Mouse (Mus musculus) spleen, embryonic (tissue): ENCODE measurements around the gene Otogl.

Source experiments
- CTCF ChIA-PET: fragments of 350-600 bp; sonication (Branson Sonifier 250); formaldehyde crosslinking; loops from one replicate; lab custom pipeline; 2022; lab: Charles Lee

The Otogl gene

DNA sequence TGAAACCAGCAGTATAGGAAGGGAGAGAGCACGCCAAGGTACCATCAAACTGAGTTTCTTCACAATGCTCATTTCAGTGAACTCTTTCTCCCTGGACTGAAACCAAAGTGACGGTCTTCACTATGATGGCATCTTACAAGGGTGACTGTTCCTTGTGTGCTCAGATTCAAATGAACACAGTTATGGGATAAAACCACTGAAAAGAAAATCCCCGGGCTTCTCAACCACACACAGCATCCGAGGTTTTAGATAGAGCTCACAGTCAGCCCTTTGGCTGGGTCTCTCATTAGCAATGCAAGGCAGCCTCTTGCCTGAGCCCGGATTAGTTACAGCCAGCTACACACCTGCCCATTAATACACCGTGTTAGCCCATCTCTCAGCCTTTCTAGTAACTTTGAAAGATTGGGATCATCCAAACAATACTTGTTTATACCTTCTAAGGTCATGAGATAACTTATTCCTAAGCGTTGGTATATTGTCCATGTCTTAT is at the start of gene Otogl:
Otogl (minus strand) TSS at position 51 of the 490 bp plus-strand sequence.
- CTCF ChIA-PET, result no interaction called here

DNA sequence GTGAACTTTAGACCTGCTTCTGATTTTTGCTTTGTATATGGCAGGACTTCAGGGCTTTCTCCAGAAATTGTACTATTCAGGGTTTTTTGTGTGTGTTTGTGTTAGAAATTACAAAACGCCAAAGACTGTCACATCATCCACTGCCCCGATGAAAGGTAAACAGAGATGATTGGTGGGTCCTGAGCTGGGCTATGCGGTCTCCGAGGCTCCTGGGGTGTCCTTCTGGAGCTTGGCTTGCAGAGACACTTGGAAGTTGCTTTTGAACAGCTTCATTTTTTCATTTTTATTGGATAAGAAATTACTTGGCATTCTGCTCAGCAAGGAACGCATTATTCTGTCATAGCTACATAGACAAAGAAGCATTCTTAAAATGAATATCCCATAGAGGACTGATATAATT is 44.7 kb upstream of the Otogl start:
- CTCF ChIA-PET, result no interaction called here

DNA sequence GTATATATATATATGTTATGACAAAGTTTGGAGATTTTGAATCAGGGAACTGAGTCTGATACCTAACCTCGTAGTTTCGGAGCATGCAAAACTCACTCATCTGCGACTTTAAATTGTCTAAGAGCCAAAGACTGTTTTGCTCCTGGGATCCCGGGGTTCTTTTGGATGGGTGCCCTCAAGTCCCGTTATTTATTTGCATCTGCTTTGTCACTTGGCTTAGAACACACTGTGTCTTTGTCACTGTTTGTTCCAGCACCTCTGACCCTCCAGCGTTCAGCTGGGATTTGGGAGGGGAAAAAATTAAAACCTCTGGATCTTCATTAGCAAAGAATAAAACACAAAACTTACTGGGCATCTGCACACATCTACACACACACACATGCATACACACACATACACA is 42.5 kb upstream of the Otogl start:
- CTCF ChIA-PET, result no interaction called here

DNA sequence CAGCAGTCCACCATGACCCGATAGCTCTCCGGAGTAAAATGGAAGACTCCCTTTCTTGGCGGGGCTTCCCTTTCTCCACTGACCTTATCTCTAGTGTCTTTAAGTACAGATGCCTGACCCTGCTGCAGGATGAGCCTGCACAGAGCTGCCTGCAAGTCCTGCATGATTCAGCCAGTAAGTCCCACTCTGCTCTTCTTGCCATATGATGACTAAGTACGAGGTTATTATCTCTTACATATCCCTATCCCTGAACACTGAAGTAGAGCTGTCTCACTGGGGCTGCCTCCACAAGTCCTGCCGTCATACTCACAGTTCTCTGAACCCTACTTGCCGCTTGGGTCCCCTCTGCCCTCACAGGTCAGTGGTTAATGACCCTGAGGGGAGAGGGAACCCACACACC is 39.7 kb upstream of the Otogl start:
- CTCF ChIA-PET, result no interaction called here

- CTCF ChIA-PET, result no interaction called here
Measured at GRCm38 (mm10) chr10:107949945-107950344, 38.0 kb upstream of the Otogl start.

DNA sequence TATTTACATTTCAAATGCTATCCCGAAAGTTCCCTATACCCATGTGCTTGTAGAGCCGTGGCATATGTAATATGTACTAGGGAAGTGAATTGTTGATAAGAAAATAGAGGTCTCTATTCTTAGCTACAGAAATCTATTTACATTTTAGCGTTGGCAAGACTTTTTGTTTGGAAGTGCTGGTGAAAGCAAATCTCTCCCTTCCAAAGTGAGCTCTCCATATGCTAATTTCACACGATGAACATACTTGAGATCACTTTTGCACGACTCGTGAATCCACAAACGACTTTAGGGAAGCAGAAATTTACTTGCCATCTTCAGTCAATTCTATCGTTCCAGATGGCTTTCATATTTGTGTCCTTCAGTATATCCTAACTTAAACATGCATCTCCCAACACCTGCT is 36.7 kb upstream of the Otogl start:
- CTCF ChIA-PET, result no interaction called here

DNA sequence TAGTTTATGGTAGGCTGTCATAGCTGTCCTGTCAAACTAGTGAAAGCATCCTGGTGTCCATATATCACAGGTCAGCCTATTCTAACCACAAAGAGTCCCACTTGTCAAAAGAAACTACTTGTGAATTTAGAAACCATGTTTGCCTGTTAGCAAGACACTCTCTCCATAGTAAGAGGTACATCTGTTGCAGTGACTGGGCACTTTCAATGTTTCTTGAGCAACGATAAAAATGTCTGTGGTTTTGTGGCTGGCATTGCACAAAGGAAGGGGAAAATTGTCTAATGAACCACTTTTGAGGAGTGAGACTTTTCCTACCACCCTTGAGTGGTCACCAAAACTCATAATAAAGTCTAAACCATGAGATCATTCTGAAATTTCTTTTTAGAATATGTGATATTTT is 36.1 kb upstream of the Otogl start:
- CTCF ChIA-PET, result no interaction called here

- CTCF ChIA-PET, result no interaction called here
Measured at GRCm38 (mm10) chr10:107946348-107946747, 34.4 kb upstream of the Otogl start.

GRCm38 (mm10) chr10:107943859-107944258 is 31.9 kb upstream of the Otogl start:
- CTCF ChIA-PET, result no interaction called here

GRCm38 (mm10) chr10:107941188-107941900 is 29.4 kb upstream of the Otogl start:
- CTCF ChIA-PET, result no interaction called here

GRCm38 (mm10) chr10:107940302-107940701 is 28.4 kb upstream of the Otogl start:
- CTCF ChIA-PET, result no interaction called here

DNA sequence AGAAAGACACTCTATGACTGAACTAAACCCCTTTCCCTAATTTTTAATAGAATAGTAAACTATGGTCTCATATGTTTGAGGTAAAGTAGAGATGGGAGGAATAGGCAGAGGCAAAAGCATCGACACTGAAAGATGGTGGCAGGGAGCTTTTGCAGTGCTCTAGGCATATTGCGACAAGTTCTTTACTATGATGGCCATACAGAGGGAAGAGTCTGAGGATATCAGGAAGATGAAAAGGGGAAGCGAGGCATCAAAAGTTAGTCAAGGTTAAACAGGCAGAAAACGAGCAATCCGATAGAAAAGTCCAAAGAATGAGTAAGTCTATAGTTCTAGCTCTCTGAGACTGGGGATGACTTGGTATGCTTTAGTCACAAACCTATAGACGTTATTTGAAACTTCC is 27.9 kb upstream of the Otogl start:
- CTCF ChIA-PET, result no interaction called here

- CTCF ChIA-PET, result no interaction called here
Measured at GRCm38 (mm10) chr10:107934055-107934454, 22.1 kb upstream of the Otogl start.

DNA sequence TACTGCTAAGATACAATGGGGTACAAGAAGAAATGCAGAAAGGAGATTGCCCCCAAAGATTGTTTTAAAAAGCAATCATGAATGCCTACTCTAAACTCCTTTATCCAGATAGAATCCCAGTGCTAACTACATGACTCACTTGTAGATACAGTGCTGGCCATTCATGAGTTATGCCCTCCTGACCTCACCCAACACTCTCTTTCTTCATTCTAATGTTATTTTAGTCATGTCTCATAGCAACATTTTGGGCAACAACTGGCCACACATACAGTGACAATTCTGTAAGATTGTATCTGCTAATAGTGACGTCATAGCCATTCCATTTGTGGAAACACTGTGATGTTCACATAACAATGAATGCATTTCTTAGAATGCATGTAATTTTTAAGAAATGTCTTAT is 21.6 kb upstream of the Otogl start:
- CTCF ChIA-PET, result no interaction called here

GRCm38 (mm10) chr10:107931833-107932828 is 20.2 kb upstream of the Otogl start:
- CTCF ChIA-PET, result no interaction called here

- CTCF ChIA-PET, result no interaction called here
Measured at GRCm38 (mm10) chr10:107930471-107931021, 18.6 kb upstream of the Otogl start.

GRCm38 (mm10) chr10:107925306-107925705 is 13.4 kb upstream of the Otogl start:
- CTCF ChIA-PET, result interaction anchor here (0.6 kb wide), 1 partner anchor 70 kb away, joined by 12 read pairs; no protein-coding TSS in a partner anchor

- CTCF ChIA-PET, result no interaction called here
Measured at GRCm38 (mm10) chr10:107923860-107924259, 11.9 kb upstream of the Otogl start.

- CTCF ChIA-PET, result no interaction called here
Measured at GRCm38 (mm10) chr10:107922750-107923149, 10.8 kb upstream of the Otogl start.

- CTCF ChIA-PET, result no interaction called here
Measured at GRCm38 (mm10) chr10:107921549-107921948, 9.6 kb upstream of the Otogl start.

DNA sequence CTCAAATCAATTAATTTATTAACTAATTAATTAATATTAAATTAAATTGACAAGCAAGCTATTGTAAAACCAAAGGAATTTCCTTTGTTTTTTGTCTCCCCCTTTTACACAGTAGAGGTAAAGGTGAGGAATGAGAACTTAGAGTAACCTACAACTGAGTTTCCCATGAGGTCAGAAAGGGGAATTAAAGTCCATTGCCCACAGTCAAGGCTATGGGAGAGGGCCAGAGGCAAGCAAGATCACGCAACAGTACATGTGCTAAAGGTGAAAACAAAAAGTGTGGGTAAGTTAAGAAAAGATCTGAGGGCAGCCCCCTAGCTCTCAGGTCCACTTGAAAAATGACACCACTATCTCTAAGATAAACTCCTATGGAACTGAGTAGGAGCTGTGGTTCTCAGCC is 9.2 kb upstream of the Otogl start:
- CTCF ChIA-PET, result no interaction called here

DNA sequence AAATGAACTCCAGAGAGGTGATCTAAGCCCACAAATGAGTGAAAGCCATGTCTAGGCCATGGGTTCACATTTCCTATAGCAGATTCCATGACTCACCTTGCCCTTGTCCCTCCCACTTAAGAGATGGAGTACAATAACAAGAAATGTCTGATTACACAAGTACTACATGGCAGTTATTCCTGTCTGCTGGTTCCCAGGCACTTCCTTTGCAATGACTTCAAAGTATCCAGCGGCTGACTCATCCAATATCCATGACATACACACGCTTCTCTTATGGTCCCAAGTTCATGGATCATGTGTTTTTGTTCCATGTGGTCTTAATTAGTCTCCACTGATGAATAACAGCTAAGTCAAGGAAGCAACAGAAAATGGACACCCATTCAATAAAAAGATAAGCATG is 1.1 kb upstream of the Otogl start:
- CTCF ChIA-PET, result no interaction called here
